Mouse (Mus musculus): ENCODE measurements around the gene Prlr.

The Prlr gene

DNA sequence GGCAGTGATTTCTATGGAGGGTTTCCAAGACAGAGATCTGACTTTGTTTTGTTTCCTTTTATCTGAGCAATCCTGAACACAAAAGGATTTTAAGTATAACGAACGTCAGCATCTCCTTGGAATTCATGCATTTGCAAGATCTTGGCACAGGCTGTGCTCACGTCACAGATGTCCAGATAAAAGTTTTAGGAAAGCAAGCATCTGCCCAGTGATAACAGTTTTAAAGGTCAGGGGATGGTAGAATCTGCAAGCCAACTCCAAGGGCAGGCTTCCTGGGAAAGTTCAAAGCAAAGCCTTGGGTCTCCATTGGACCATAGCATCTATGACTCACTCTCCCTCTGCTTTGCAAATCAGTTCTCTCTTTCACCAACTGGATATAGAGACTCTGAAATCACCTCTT lies 153.6 kb downstream of the Prlr start:
- DNase-seq (ENCODE audit: low spot score): no peak

DNA sequence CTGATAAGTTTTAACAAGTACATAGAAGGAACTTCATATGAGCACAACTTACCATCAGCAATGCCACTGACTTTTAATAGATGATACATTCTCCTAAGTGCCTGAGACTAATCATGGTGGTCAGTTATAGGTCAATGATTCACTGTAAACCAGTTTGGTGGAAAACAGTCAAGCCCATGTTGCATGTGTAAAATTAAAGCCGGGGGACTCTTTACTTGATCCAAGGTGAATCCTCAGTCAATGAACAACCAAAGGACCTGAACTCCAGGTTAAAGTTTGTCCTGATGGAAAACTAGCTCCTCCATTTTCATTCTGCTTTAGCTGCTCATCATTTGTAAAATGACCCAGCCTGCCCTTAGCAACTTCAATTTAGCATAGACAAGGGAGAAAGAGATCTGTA lies 155.5 kb downstream of the Prlr start:
- no peak for DNase-seq (ENCODE audit: low spot score)

- no peak for DNase-seq (ENCODE audit: low spot score)
Observed at GRCm38 (mm10) chr15:10338606-10339005, 161.6 kb downstream of the Prlr start.

DNA sequence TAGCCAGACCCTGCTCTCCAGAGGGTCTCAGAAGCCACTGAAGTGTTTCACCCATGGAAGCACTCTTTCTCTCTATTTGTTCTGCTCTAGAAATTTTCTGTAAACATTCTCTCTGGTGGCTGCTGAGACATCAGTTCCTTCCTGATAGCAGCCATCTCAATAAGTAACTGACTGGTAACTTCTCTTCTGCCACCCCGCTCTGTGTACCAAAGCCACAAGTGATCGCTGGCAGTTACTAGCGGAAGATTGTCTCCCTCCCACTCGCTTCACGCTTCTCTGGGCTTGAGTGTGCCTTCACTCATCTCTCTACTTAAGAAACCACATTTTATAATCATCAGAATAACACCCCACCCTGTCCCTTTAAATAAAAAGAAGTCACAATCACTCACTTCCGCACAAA lies 170.0 kb downstream of the Prlr start:
- no peak for DNase-seq (ENCODE audit: low spot score)

- DNase-seq (ENCODE audit: low spot score): no peak
Observed at GRCm38 (mm10) chr15:10358039-10358948, 181.3 kb downstream of the Prlr start, which contains the start of gene Agxt2. TSS of gene Agxt2 (plus strand) at chr15:10358532.

DNA sequence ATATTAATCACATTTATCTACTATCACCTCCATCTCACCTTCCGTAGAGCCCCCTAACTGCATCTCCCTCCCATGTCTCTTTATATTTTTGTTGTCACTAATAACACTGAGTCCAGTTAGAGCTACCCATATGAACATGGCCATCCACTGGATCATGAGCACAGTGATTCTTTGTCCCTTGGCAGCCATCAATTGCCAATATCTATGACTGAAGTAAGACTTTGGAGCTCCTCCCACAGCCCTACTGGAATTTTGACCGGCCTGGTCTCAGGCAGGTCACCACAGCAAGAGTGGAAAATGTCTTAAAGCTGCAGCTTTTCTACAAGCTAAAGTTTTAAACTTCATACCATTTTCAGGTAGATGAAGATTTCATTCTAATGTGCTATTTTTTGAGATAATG lies 189.3 kb downstream of the Prlr start:
- DNase-seq (ENCODE audit: low spot score): no peak

- DNase-seq (ENCODE audit: low spot score): no peak
Observed at GRCm38 (mm10) chr15:10375404-10375803, 198.4 kb downstream of the Prlr start.

DNA sequence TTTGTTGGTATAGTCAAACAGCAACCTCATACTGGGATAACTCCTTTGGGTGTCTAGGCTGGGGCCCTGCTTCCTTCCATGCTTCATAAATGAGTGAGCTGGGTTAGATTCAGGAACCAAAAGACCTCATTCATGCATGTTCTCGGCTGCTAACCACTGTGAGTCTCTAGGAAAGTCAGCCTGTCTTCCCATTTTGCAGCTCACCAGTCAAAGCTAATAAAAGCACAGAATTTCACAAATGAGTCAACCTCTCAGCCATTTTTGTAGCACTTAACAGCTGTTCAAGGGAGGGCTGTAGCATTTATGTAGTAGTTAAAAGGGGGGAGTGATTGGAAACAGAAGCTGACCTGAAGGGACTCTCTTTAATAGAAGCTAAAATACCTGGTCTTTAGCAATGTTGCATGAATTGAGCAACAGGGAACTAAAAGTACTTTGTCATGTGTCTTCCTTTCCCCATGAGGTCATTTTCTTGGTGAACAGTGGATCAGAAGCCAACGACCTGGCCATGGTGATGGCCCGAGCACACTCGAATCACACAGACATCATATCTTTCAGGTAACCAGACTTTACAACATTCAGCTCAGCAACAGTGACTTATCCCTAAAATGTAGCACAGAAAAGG lies 201.4 kb downstream of the Prlr start:
- DNase-seq (ENCODE audit: low spot score): no peak

DNA sequence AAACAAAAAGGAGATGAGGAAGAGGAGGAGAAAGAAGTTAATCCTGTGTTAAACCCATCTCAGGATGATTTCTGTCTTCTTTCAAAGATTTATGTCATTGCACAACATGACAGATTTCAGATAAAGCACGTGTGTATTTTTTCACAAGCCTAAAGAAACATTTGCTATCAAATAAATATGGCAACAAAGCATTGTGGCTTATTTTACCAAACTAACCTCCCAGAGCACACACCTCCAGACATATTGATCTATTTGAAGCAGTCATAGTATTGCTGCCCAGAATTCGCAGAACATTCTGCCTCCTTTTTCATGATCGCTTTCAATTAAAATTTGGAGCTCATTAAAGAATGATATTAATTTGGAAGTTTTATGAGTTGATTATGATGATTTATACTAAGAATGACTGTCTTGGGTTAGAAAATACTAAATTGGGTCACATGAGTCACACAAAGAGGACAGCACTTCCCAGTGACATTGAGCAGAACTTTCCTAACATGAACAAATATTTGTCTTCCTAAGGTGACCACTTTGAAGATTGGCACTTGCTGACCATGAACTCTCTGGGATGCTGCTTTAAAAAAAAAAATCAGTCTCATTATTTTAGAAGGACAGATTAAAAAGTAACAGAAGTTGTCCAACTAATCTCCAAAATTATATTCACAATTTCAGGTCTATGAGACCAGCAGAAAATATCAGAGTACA lies 202.9 kb downstream of the Prlr start:
- no peak for DNase-seq (ENCODE audit: low spot score)

- no peak for DNase-seq (ENCODE audit: low spot score)
Observed at GRCm38 (mm10) chr15:10387263-10387662, 210.2 kb downstream of the Prlr start.
